ENCODE assay signal across 8 mouse cellular contexts in genomic region chr8:117474944-117475343, GRCm38 (mm10). TPM values are rescaled to one million over a fixed set of nuclear protein-coding genes. Genes with fewer than 3 reads are reported as not detected.
DNase-seq lines count a peak whose midpoint lies in the region; ATAC-seq and TF ChIP-seq lines count a peak whose summit lies in the region.

No protein-coding gene starts in this region.

- no peak overlapping the region for H3K27ac ChIP-seq in heart, embryonic 14.5 days (replicated peaks in 1 of 2; ENCODE audit: control insufficient read depth in 1 of 2, insufficient read depth in 1 of 2, low read depth in 2 of 2, low read length in 2 of 2)
- no peak overlapping the region for H3K27ac ChIP-seq in liver, embryonic 14.5 days
- H3K27ac ChIP-seq in neural tube, embryonic 12.5 days: no peak overlapping the region
- H3K27ac ChIP-seq in testis, adult 2 months (ENCODE audit: control insufficient read depth, insufficient read depth, low read depth, low read length): no peak overlapping the region

- peak; percentile 97 for TF ChIP-seq CTCF in liver, embryonic 14.5 days (IDR thresholded peaks at IDR 0.05; ENCODE audit: low read depth)
- peak; percentile 99 for TF ChIP-seq CTCF in testis, adult 2 months (IDR thresholded peaks at IDR 0.05; ENCODE audit: control insufficient read depth, insufficient read depth, insufficient replicate concordance, low read depth, low read length)

- H3K4me2 ChIP-seq in heart, embryonic 14.5 days (ENCODE audit: low read length): no peak overlapping the region
- H3K4me2 ChIP-seq in liver, embryonic 14.5 days (ENCODE audit: low read depth): no peak overlapping the region
- no peak overlapping the region for H3K4me2 ChIP-seq in neural tube, embryonic 12.5 days (replicated peaks)

- no peak overlapping the region for H3K9ac ChIP-seq in heart, embryonic 14.5 days (ENCODE audit: low read length)
- no peak overlapping the region for H3K9ac ChIP-seq in liver, embryonic 14.5 days (replicated peaks)
- no peak overlapping the region for H3K9ac ChIP-seq in neural tube, embryonic 12.5 days

- no peak for TF ChIP-seq EP300 in liver, embryonic 14.5 days (IDR thresholded peaks at IDR 0.05; ENCODE audit: low read depth)

- H3K4me3 ChIP-seq in heart, embryonic 14.5 days (ENCODE audit: control insufficient read depth in 1 of 2, insufficient read depth in 1 of 2, low read depth in 1 of 2, low read length in 2 of 2): no peak overlapping the region
- H3K4me3 ChIP-seq in liver, embryonic 14.5 days (ENCODE audit: insufficient read depth in 1 of 2, low read depth in 2 of 2, low read length in 2 of 2): no peak overlapping the region
- no peak overlapping the region for H3K4me3 ChIP-seq in neural tube, embryonic 12.5 days
- no peak overlapping the region for H3K4me3 ChIP-seq in testis, adult 2 months (ENCODE audit: control insufficient read depth, low read depth, low read length)

- TF ChIP-seq POLR2A in testis, adult 2 months (IDR thresholded peaks at IDR 0.05; ENCODE audit: control insufficient read depth, low read depth, low read length): no peak

- 0% methylated on average over 5 of the region's 5 CpGs for WGBS in heart, embryonic 14.5 days
- WGBS in liver, embryonic 14.5 days (ENCODE audit: insufficient replicate concordance): 0% methylated on average over 5 of the region's 5 CpGs
- WGBS in neural tube, embryonic 12.5 days: 2% methylated on average over 5 of the region's 5 CpGs

- peaks cover 2% of the 10 kb centered on the region; the same call in 1 of the 2 replicates for H3K9me3 ChIP-seq in heart, embryonic 14.5 days (ENCODE audit: control insufficient read depth, low read length)
- H3K9me3 ChIP-seq in liver, embryonic 14.5 days (ENCODE audit: control insufficient read depth, low read length): no peaks in the 10 kb centered on the region
- H3K9me3 ChIP-seq in neural tube, embryonic 12.5 days: no peaks in the 10 kb centered on the region

- no peaks in the 10 kb centered on the region for H3K27me3 ChIP-seq in heart, embryonic 14.5 days (ENCODE audit: control insufficient read depth, insufficient read depth, low read length)
- H3K27me3 ChIP-seq in liver, embryonic 14.5 days (ENCODE audit: control insufficient read depth, insufficient read depth, low read length): peaks cover 2% of the 10 kb centered on the region; the same call in 1 of the 2 replicates
- no peaks in the 10 kb centered on the region for H3K27me3 ChIP-seq in neural tube, embryonic 12.5 days (replicated peaks)
- no peaks in the 10 kb centered on the region; the same call in 1 of the 2 replicates for H3K27me3 ChIP-seq in testis, adult 2 months (ENCODE audit: control insufficient read depth, insufficient read depth, low read length)

- DNase-seq in brain, adult 2 months (ENCODE audit: low read depth, low spot score): peak; percentile 91
- peak; percentile 91 to 97 for DNase-seq in kidney, postnatal 25 days
- DNase-seq in liver, embryonic 14.5 days (ENCODE audit: low read depth in 3 of 3, low spot score in 3 of 3): peak; percentile 73 to 75 (median 73)

- ATAC-seq in CD4-positive, CD25-positive, alpha-beta regulatory T cell, adult 4 months: peak; percentile 86
- peak; percentile 91 for ATAC-seq in erythroblast, adult 5-6 weeks (replicated peaks; ENCODE audit: low FRiP score, poor library complexity, severe bottlenecking)
- ATAC-seq in heart, embryonic 14.5 days (ENCODE audit: insufficient number of reproducible peaks, insufficient read depth, low FRiP score, low read depth): 0 out of 2 replicates have a peak, but pooled peaks have one; percentile 34
- peak; percentile 47; the same call in 1 of the 2 replicates for ATAC-seq in liver, embryonic 14.5 days (ENCODE audit: insufficient read depth)
- peak; percentile 14; the same call in 1 of the 2 replicates for ATAC-seq in neural tube, embryonic 12.5 days (ENCODE audit: low FRiP score, low read depth)

- no peaks in the 10 kb centered on the region for H3K36me3 ChIP-seq in heart, embryonic 14.5 days (ENCODE audit: control insufficient read depth, insufficient read depth, low read length)
- no peaks in the 10 kb centered on the region for H3K36me3 ChIP-seq in liver, embryonic 14.5 days (replicated peaks; ENCODE audit: control insufficient read depth, insufficient read depth, low read depth)
- no peaks in the 10 kb centered on the region for H3K36me3 ChIP-seq in neural tube, embryonic 12.5 days
- H3K36me3 ChIP-seq in testis, adult 2 months (ENCODE audit: control insufficient read depth, insufficient read depth, low read length): no peaks in the 10 kb centered on the region

- H3K4me1 ChIP-seq in heart, embryonic 14.5 days (ENCODE audit: control insufficient read depth in 2 of 2, insufficient read depth in 2 of 2, low read length in 2 of 2): peaks cover 7 to 8% of the 10 kb centered on the region in 2 experiments
- H3K4me1 ChIP-seq in liver, embryonic 14.5 days (replicated peaks; ENCODE audit: control insufficient read depth in 2 of 2, insufficient read depth in 2 of 2, low read length in 1 of 2): 0 out of 4 replicates have a peak, but pooled peaks cover 0 to 4% of the 10 kb centered on the region in 2 experiments
- H3K4me1 ChIP-seq in neural tube, embryonic 12.5 days: peaks cover 4% of the 10 kb centered on the region
- H3K4me1 ChIP-seq in testis, adult 2 months (ENCODE audit: control insufficient read depth, insufficient read depth, low read length): peaks cover 11% of the 10 kb centered on the region

RNA-seq across cellular contexts. Expression of gene Plcg2, which starts 23.1 kb away (rescaled TPM):
- under 1 TPM in 1 of 2 experiments, not detected in 1; 0.99 TPM for polyA plus RNA-seq in CD4-positive, CD25-positive, alpha-beta regulatory T cell, adult 4 months (2017; shearing (Covaris generic))
- total RNA-seq in erythroblast, adult 5-6 weeks (2015; ENCODE audit: low replicate concordance): 16.1 and 19.6 TPM in 2 replicates
- 19.0 and 19.8 TPM in 2 replicates for total RNA-seq in erythroblast, adult 5-6 weeks (2017; ENCODE audit: low replicate concordance)
- polyA plus RNA-seq in heart, embryonic 14.5 days (2014; fragmentation: Nextera tagmentation; extraction: Ambion mirVana): 5.0 and 5.2 TPM in 2 replicates
- polyA plus RNA-seq in liver, embryonic 14.5 days (2012; rRNA removed): 2.8 and 4.3 TPM in 2 replicates
- polyA plus RNA-seq in liver, embryonic 14.5 days (2014; fragmentation: Nextera tagmentation; extraction: Ambion mirVana): 5.0 and 5.4 TPM in 2 replicates
- 2.1 and 2.2 TPM in 2 replicates for polyA plus RNA-seq in neural tube, embryonic 12.5 days (2016; fragmentation: Nextera tagmentation; extraction: Ambion mirVana)
- 4.6 and 5.0 TPM in 2 replicates for polyA plus RNA-seq in testis, adult 2 months (2012; rRNA removed)

Comparison
In these comparisons a context has a peak if more than half of its experiments do, and no peak if none do; other contexts are left out.
1. ATAC-seq: peak in every context shown above with its lines; median percentile 91 in erythroblast, adult 5-6 weeks; 86 in CD4-positive, CD25-positive, alpha-beta regulatory T cell, adult 4 months; 47 in liver, embryonic 14.5 days; 34 in heart, embryonic 14.5 days; 14 in neural tube, embryonic 12.5 days.